Mouse (Mus musculus) kidney, postnatal 4 days (tissue): Measurements from ENCODE around the gene Ntf3.

Experiments used
- DNase-seq, 2 experiments: peaks; one replicate each; pipeline ENCODE4 v3.0.0; 2021; ENCODE audit warnings: mixed read lengths in 2 of 2

The Ntf3 gene

GRCm38 (mm10) chr6:126155928-126156327, 10.8 kb downstream of the Ntf3 start:
- DNase-seq = no peak

GRCm38 (mm10) chr6:126154372-126154982, 12.2 kb downstream of the Ntf3 start:
- peak; percentile 48 to 66 for DNase-seq

- no peak for DNase-seq
Observed at GRCm38 (mm10) chr6:126153154-126153553, 13.6 kb downstream of the Ntf3 start.

- peak; percentile 17 to 39 for DNase-seq
Observed at GRCm38 (mm10) chr6:126143659-126144058, 23.1 kb downstream of the Ntf3 start.

- DNase-seq = no peak
Observed at GRCm38 (mm10) chr6:126142741-126143140, 24.0 kb downstream of the Ntf3 start.

- no peak for DNase-seq
Observed at GRCm38 (mm10) chr6:126142021-126142554, 24.6 kb downstream of the Ntf3 start.

- DNase-seq = peak; percentile 79 to 82
Observed at GRCm38 (mm10) chr6:126141472-126141871, 25.2 kb downstream of the Ntf3 start.

GRCm38 (mm10) chr6:126140961-126141360, 25.7 kb downstream of the Ntf3 start:
- no peak for DNase-seq

- peak; percentile 37 to 43 for DNase-seq
Observed at GRCm38 (mm10) chr6:126140416-126140815, 26.3 kb downstream of the Ntf3 start.

GRCm38 (mm10) chr6:126134155-126134906, 32.4 kb downstream of the Ntf3 start:
- DNase-seq = peak; percentile 39 to 53

GRCm38 (mm10) chr6:126128238-126128637, 38.5 kb downstream of the Ntf3 start:
- DNase-seq = peak; percentile 35 to 42

GRCm38 (mm10) chr6:126118247-126118646, 48.5 kb downstream of the Ntf3 start:
- DNase-seq = no peak

- DNase-seq = no peak
Observed at GRCm38 (mm10) chr6:126117191-126117590, 49.5 kb downstream of the Ntf3 start.

- DNase-seq = no peak
Observed at GRCm38 (mm10) chr6:126114934-126115633, 51.6 kb downstream of the Ntf3 start.

- DNase-seq = no peak
Observed at GRCm38 (mm10) chr6:126110892-126111835, 55.5 kb downstream of the Ntf3 start.

- no peak for DNase-seq
Observed at GRCm38 (mm10) chr6:126109184-126109583, 57.5 kb downstream of the Ntf3 start.

GRCm38 (mm10) chr6:126108771-126109170, 57.9 kb downstream of the Ntf3 start:
- no peak for DNase-seq

- peak in 1 of 2 experiments; percentile 33 for DNase-seq
Observed at GRCm38 (mm10) chr6:126107398-126107797, 59.3 kb downstream of the Ntf3 start.

- no peak for DNase-seq
Observed at GRCm38 (mm10) chr6:126106798-126107173, 59.9 kb downstream of the Ntf3 start.

- DNase-seq = peak in 1 of 2 experiments; percentile 33
Observed at GRCm38 (mm10) chr6:126106051-126106797, 60.5 kb downstream of the Ntf3 start.

- no peak for DNase-seq
Observed at GRCm38 (mm10) chr6:126105083-126105740, 61.5 kb downstream of the Ntf3 start.
